Mouse (Mus musculus) liver, adult 2 months (tissue): ENCODE measurements at regions not wholly inside any gene's neighbourhood (a gene's known extent, or its start where the extent isn't known, plus 50 kb on each side); places are given as distances from the start of the nearest gene placed in this dataset.

Experiments
- CTCF ChIP-seq: fragments of 200-500 bp; IDR thresholded peaks from 2 replicates; pipeline ENCODE4 v1.5.1; 2011; ENCODE audit warnings: low read depth, low read length, control low read depth
- POLR2A ChIP-seq: fragments of 200-500 bp; IDR thresholded peaks from 2 replicates; pipeline ENCODE4 v1.6.1; 2011; ENCODE audit warnings: low read length, control low read depth; ENCODE audit not compliant: insufficient read depth; ENCODE audit errors: extremely low read depth

GRCm38 (mm10) chr6:94408996-94409395, 91.1 kb upstream of the Slc25a26 start:
- TF ChIP-seq CTCF, result no peak
- TF ChIP-seq POLR2A, result no peak
